Mouse (Mus musculus): ENCODE measurements around the gene Klrg1. TPM values are rescaled to one million over a fixed set of nuclear protein-coding genes. Genes with fewer than 3 reads are reported as not detected.

Klrg1 gene
- total and polyA plus RNA-seq, 3 experiments = 2.0 to 6.0 (median 2.8) TPM

- no peaks in the 10 kb centered on the region for H3K9me3 ChIP-seq (replicated peaks; ENCODE audit: low read length)
- H3K4me3 ChIP-seq (replicated peaks in 1 of 3; ENCODE audit: low read depth in 2 of 3, low read length in 2 of 3, poor library complexity in 1 of 3) = no peak overlapping the region
- H3K36me3 ChIP-seq (replicated peaks in 1 of 2; ENCODE audit: control insufficient read depth in 1 of 2, insufficient read depth in 1 of 2, low read length in 1 of 2) = no peaks in the 10 kb centered on the region
- 0 out of 2 replicates have a peak, but pooled peaks cover under 1% of the 10 kb centered on the region for H3K79me2 ChIP-seq (replicated peaks; ENCODE audit: control insufficient read depth, extremely low read depth, insufficient read depth, poor library complexity, severe bottlenecking)
- peak overlapping the region; percentile 32; the same call in 1 of the 2 replicates for H3K9ac ChIP-seq (ENCODE audit: insufficient read depth, low read depth)
- no peak for DNase-seq (ENCODE audit: extremely low read depth)
- no peaks in the 10 kb centered on the region for H3K27me3 ChIP-seq (replicated peaks)
- TF ChIP-seq ZKSCAN1 (IDR thresholded peaks at IDR 0.05; ENCODE audit: borderline replicate concordance, low read depth, low read length) (no peak), TBP (conservative IDR thresholded peaks at IDR 0.05; ENCODE audit: low read depth, low read length) (no peak), MXI1 (IDR thresholded peaks at IDR 0.05; ENCODE audit: low read depth, low read length) (no peak), UBTF (IDR thresholded peaks at IDR 0.05; ENCODE audit: low read depth, low read length) (no peak), CHD1 (IDR thresholded peaks at IDR 0.05; ENCODE audit: low read depth, low read length) (no peak), JUN (IDR thresholded peaks at IDR 0.05; ENCODE audit: insufficient read depth, low read depth, low read length) (no peak), GABPA (IDR thresholded peaks at IDR 0.05; ENCODE audit: insufficient replicate concordance, low read depth, low read length) (no peak), ZNF384 (IDR thresholded peaks at IDR 0.05; ENCODE audit: low read depth, low read length) (peak; percentile 10)
- dilution Hi-C loops (cut with MboI; ENCODE audit: extremely low pct_ligation_motif_present, extremely low pct_unique_long_range_greater_than_20kb, low sequenced_read_pairs) (no loop called here), in situ Hi-C loops (cut with MboI; ENCODE audit: low pct_ligation_motif_present, low pct_unique_long_range_greater_than_20kb, low sequenced_read_pairs) (no loop called here)
- H3K4me2 ChIP-seq (ENCODE audit: insufficient read depth, low read depth, poor library complexity, severe bottlenecking) = peak overlapping the region; percentile 77
- peaks cover 18 to 64% of the 10 kb centered on the region in 2 experiments for H3K4me1 ChIP-seq (ENCODE audit: control insufficient read depth in 1 of 2, insufficient read depth in 2 of 2)
- H3K27ac ChIP-seq (ENCODE audit: insufficient read depth, low read depth) = peak overlapping the region; percentile 42; the same call in 1 of the 2 replicates
Measured at GRCm38 (mm10) chr6:122291735-122292134, 9.1 kb upstream of the Klrg1 start.

- Histone ChIP-seq H3K9me3 (replicated peaks; ENCODE audit: low read length) (no peaks in the 10 kb centered on the region), H3K36me3 (replicated peaks in 1 of 2; ENCODE audit: control insufficient read depth in 1 of 2, insufficient read depth in 1 of 2, low read length in 1 of 2) (no peaks in the 10 kb centered on the region), H3K27me3 (replicated peaks) (no peaks in the 10 kb centered on the region), H3K79me2 (replicated peaks; ENCODE audit: control insufficient read depth, extremely low read depth, insufficient read depth, poor library complexity, severe bottlenecking) (no peaks in the 10 kb centered on the region), H3K4me3 (replicated peaks in 1 of 3; ENCODE audit: low read depth in 2 of 3, low read length in 2 of 3, poor library complexity in 1 of 3) (no peak overlapping the region), H3K27ac (ENCODE audit: insufficient read depth, low read depth) (peak overlapping the region; percentile 27; the same call in 1 of the 2 replicates), H3K9ac (ENCODE audit: insufficient read depth, low read depth) (no peak overlapping the region), H3K4me2 (ENCODE audit: insufficient read depth, low read depth, poor library complexity, severe bottlenecking) (no peak overlapping the region; the same call in 1 of the 2 replicates), H3K4me1 (ENCODE audit: control insufficient read depth in 1 of 2, insufficient read depth in 2 of 2) (peaks cover 18 to 68% of the 10 kb centered on the region in 2 experiments)
- in situ Hi-C loops (cut with MboI; ENCODE audit: low pct_ligation_motif_present, low pct_unique_long_range_greater_than_20kb, low sequenced_read_pairs) = no loop called here
- dilution Hi-C loops (cut with MboI; ENCODE audit: extremely low pct_ligation_motif_present, extremely low pct_unique_long_range_greater_than_20kb, low sequenced_read_pairs) = no loop called here
- DNase-seq (ENCODE audit: extremely low read depth) = peak; percentile 83
- TF ChIP-seq UBTF (IDR thresholded peaks at IDR 0.05; ENCODE audit: low read depth, low read length) (no peak), ETS1 (conservative IDR thresholded peaks at IDR 0.05; ENCODE audit: low read depth, low read length) (peak; percentile 82), ZNF384 (IDR thresholded peaks at IDR 0.05; ENCODE audit: low read depth, low read length) (peak; percentile 68), ELF1 (IDR thresholded peaks at IDR 0.05; ENCODE audit: low read depth, low read length) (no peak), MEF2A (IDR thresholded peaks at IDR 0.05; ENCODE audit: borderline replicate concordance, low read depth, low read length) (peak; percentile 70; the same call in 1 of the 2 replicates), IRF4 (IDR thresholded peaks at IDR 0.05; ENCODE audit: low read depth, low read length) (peak; percentile 44; the same call in 1 of the 2 replicates), USF1 (IDR thresholded peaks at IDR 0.05; ENCODE audit: low read depth, low read length) (no peak), E2F4 (IDR thresholded peaks at IDR 0.05; ENCODE audit: insufficient replicate concordance, low read depth, low read length) (no peak), JUND (conservative IDR thresholded peaks at IDR 0.05; ENCODE audit: low read depth, low read length) (no peak), ZMIZ1 (IDR thresholded peaks at IDR 0.05; ENCODE audit: low read depth, low read length) (no peak), KAT2A (IDR thresholded peaks at IDR 0.05; ENCODE audit: insufficient replicate concordance, low read length) (0 out of 2 replicates have a peak, but pooled peaks have one; percentile 48), TCF12 (IDR thresholded peaks at IDR 0.05; ENCODE audit: low read depth, low read length) (peak; percentile 87), CTCF (conservative IDR thresholded peaks at IDR 0.05 in 1 of 2, IDR thresholded peaks at IDR 0.05 in 1 of 2; ENCODE audit: low read depth in 2 of 2, low read length in 2 of 2) (no peak), ZC3H11A (IDR thresholded peaks at IDR 0.05; ENCODE audit: low read depth, low read length) (no peak), SMC3 (IDR thresholded peaks at IDR 0.05; ENCODE audit: low read depth, low read length) (no peak), BHLHE40 (IDR thresholded peaks at IDR 0.05; ENCODE audit: low read depth, low read length) (peak; percentile 81), MAFK (IDR thresholded peaks at IDR 0.05; ENCODE audit: insufficient replicate concordance, low read length) (no peak), MYC (IDR thresholded peaks at IDR 0.05; ENCODE audit: low read depth, low read length) (peak; percentile 82; the same call in 1 of the 2 replicates), MAX (IDR thresholded peaks at IDR 0.05; ENCODE audit: low read length) (peak; percentile 77), MXI1 (IDR thresholded peaks at IDR 0.05; ENCODE audit: low read depth, low read length) (no peak), EP300 (IDR thresholded peaks at IDR 0.05; ENCODE audit: low read length) (peak; percentile 39)
Measured at GRCm38 (mm10) chr6:122291264-122291663, 8.6 kb upstream of the Klrg1 start.

Data from CH12.LX (cell line).